Mouse (Mus musculus): ENCODE results near the gene Parp11.

The Parp11 gene

GRCm38 (mm10) chr6:127446436-127446890 is at the start of gene Parp11:
TSS of gene Parp11 (plus strand) at chr6:127446840.
- peak; percentile 67 for DNase-seq (ENCODE audit: low spot score)

DNA sequence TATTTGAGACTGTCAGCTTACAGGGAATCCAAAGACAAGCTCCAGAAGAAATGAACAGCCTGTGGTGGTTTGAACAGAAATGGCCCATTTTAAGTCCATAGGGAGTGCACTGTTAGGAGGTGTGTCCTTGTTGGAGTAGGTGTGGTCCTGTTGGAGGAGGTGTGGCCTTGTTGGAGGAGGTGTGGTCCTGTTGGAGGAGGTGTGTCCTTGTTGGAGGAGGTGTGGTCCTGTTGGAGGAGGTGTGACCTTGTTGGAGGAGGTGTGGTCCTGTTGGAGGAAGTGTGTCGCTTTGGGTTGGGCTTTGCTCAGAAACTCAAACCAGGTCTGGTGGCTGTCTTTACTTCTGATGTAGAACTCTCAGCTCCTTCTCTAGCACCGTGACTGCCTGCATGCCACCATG is 48.6 kb upstream of the Parp11 start:
- DNase-seq (ENCODE audit: low spot score): no peak

- no peak for DNase-seq (ENCODE audit: low spot score)
These were observed 45.2 kb upstream of the Parp11 start for GRCm38 (mm10) chr6:127401419-127401818.

GRCm38 (mm10) chr6:127404070-127404810 is 42.4 kb upstream of the Parp11 start:
- peak; percentile 48 for DNase-seq (ENCODE audit: low spot score)

DNA sequence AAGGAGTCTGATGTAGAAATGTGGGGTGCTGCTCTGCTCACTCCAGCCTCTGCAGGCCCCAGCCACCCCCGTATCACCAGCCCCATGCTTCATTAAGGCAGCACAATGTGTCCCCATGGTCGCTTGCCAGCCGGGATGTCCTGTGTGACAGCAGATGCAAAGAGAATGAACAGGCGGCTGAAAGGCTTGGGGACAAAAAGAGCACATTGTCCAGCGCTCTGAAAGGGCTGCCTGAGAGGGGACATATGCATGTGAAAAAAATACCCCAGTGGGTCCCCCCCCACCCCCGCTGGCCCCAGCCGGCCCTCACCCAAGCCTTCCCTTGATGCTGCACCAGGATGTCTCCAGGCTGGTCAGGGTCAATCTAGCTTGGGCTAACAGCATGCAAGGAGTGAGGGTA is 41.0 kb upstream of the Parp11 start:
- no peak for DNase-seq (ENCODE audit: low spot score)

DNA sequence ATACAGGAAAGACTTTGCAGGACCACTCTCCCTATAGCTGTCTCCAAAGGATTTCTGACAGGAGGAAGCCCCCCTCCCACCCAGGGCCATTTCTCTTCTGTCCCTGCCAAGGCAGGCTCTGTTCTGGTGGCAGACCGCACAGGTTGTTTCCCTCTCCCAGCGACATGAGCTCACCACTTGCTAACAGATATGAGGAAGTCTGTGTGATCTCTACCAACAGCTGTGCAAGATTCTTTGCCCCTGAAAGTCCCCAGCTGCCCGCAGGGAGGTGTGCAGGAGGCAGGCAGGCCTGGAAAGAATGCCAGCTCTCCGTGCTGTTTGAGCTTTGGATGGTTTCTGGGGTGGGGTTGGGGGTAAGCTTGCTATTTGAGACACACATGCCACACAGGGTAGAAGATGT is 38.9 kb upstream of the Parp11 start:
- DNase-seq (ENCODE audit: low spot score): no peak

- no peak for DNase-seq (ENCODE audit: low spot score)
These were observed 29.0 kb upstream of the Parp11 start for GRCm38 (mm10) chr6:127417525-127418184.

GRCm38 (mm10) chr6:127418322-127418721 is 28.3 kb upstream of the Parp11 start:
- no peak for DNase-seq (ENCODE audit: low spot score)

DNA sequence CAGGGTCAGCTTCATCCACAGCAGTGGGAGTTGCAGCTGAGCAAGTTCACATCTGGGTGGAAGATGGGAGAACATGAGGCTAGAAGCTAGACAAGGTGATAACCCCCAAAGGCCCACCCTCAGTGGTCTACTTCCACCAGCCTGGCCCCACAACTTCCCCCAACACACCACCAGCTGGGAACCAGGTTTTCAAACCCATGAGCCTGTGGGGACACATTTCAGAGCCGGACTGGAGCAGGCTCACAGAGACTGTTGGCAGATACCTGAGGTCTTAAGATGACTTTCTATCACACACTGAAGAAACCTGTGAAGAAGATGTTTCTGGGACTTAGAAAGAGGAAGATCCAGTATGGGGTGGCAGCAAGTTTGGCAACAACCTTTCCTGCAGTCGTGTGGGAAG is 26.5 kb upstream of the Parp11 start:
- DNase-seq (ENCODE audit: low spot score): no peak

GRCm38 (mm10) chr6:127425095-127425494 is 21.5 kb upstream of the Parp11 start:
- no peak for DNase-seq (ENCODE audit: low spot score)

- DNase-seq (ENCODE audit: low spot score): no peak
These were observed 15.9 kb upstream of the Parp11 start for GRCm38 (mm10) chr6:127430716-127431115.

GRCm38 (mm10) chr6:127431196-127431766 is 15.4 kb upstream of the Parp11 start:
- DNase-seq (ENCODE audit: low spot score): no peak

GRCm38 (mm10) chr6:127433886-127434647 is 12.6 kb upstream of the Parp11 start:
- DNase-seq (ENCODE audit: low spot score): no peak

GRCm38 (mm10) chr6:127434648-127434984 is 12.0 kb upstream of the Parp11 start:
- no peak for DNase-seq (ENCODE audit: low spot score)

DNA sequence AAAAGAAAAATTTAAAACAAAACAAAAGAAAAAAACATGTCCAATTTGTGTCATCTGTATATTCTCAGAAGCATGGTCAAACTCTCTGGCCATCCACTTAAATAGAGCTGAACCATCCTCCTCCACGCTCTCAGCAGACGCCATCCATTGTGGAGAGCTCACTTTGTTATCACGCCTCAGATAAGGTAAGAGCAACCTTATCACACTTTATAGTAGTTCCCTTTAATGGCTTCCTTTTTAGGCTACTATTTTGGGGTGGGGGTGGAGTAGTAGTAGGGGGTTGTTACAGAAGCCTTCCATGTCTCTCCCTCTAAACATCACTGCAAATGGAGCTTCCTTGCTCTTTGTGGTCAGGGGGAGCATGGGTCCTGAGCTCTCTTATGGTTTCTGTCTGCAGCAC is 7.6 kb upstream of the Parp11 start:
- DNase-seq (ENCODE audit: low spot score): no peak

- no peak for DNase-seq (ENCODE audit: low spot score)
These were observed 7.0 kb upstream of the Parp11 start for GRCm38 (mm10) chr6:127439540-127440195.

DNA sequence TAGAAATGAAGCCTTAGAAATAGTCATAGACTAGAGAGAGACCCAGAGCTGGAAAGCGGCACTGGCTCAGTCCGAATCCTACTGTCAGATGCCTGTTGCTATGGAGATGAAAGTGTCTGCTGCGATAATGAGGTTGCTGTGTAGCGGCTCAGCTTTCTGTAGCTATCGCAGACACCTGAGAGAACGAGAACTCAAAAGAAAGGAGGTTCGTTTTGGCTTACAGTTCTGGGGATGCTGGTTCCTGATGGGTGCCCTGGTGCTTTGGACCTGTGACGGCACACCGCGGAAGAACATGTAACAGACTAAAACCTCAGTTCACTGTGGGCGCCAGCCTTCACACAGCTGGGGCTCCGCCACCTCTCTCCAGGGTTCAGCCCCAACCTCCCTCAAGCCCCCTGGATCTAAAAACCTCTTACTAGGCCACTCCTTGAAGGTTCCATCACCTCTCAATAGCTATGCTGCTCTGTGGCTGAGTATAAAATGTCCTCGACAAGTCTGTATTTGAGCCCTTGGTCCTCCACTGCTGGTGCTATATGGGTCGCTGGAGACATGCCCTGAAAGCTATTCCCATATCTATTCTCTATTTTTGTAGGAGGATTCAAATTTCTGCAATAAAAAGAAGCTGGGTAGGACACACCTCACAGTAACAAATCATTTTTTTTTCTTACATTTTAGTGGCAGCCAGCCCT is 6.1 kb upstream of the Parp11 start:
- no peak for DNase-seq (ENCODE audit: low spot score)

GRCm38 (mm10) chr6:127442584-127442983 is 4.1 kb upstream of the Parp11 start:
- DNase-seq (ENCODE audit: low spot score): no peak

GRCm38 (mm10) chr6:127443910-127444309 is 2.7 kb upstream of the Parp11 start:
- DNase-seq (ENCODE audit: low spot score): no peak

DNA sequence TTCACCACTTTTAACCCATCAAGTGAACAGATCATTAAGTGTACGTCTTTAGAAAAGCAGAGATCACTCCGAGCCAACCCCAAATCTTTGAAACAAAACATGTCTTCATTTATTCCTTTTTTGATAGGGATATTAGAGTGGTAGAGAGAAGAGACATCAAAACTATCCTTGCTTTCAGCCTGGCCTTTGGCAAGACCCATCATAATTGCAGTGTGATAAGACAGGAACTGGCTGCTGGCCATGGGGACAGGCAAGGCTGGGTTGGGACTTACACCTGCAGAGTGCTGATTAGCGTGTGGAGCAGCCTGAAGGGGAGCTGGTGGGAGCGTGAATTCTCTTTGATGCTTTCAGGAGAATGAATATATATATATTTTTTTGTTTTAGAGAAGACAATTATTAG is 2.2 kb upstream of the Parp11 start:
- no peak for DNase-seq (ENCODE audit: low spot score)

- DNase-seq (ENCODE audit: low spot score): no peak
These were observed 1.2 kb downstream of the Parp11 start for GRCm38 (mm10) chr6:127447686-127448460.

Measured in ovary, postnatal 14 days (tissue).